Mouse (Mus musculus) layer of hippocampus, postnatal 25 days (tissue): Measurements from ENCODE around the gene Pip5k1c. TPM values are rescaled to one million over a fixed set of nuclear protein-coding genes. Genes with fewer than 3 reads are reported as not detected.

Experiments used
- DNase-seq, 2 experiments: peaks; one replicate each; pipeline ENCODE4 v3.0.0; 2022; ENCODE audit warnings: mixed read lengths in 2 of 2, low spot score in 1 of 2; ENCODE audit errors: extremely low spot score in 1 of 2
- total RNA-seq, 2 experiments: library from RNA; stranded (reverse); gene quantifications; 2 replicates each; pipeline ENCODE4 v1.2.3; 2021

The Pip5k1c gene
- total RNA-seq, 2 experiments from 2014 or later = 306 to 318 TPM

GRCm38 (mm10) chr10:81320550-81321347 is 28.0 kb downstream of the Pip5k1c start, which contains the start of gene Cactin:
Cactin (plus strand) TSS chr10:81321103.
- DNase-seq = peak; percentile 87 to 92

DNA sequence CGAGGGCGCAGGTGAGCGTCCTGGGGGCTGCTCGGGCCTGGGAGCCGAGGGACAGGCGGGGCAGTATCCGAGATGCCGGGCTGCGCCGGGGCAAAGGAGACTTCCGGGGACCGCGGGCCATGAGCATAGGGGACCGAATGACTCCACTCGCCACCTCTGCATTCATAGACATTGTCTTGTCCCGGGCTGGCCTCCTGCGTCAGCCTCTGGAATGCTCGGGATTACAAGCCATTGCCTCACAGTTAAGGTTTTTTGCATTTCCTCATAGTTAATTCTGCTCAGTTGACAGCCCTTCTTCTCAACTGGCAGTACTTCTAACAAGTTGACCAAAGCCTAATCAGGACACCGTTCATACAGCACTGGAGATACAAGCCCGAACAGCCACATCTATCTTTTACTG is 28.7 kb downstream of the Pip5k1c start:
- DNase-seq = no peak

DNA sequence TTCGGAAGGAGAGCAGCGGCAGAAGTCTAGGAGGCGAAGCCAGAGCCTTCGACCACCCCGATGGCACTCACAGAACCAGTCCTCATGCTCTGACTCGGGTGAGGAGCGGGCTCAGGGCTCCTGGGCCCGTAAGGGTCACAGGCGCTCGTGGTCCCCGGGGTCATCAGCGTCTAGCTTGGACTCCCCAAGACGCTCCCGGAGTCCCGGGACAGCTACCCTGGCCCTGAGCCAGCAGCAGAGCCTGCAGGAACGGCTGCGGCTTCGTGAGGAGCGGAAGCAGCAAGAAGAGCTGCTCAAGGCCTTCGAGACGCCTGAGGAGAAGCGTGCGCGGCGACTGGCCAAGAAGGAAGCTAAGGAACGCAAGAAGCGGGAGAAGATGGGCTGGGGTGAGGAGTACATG is 29.7 kb downstream of the Pip5k1c start:
- no peak for DNase-seq

GRCm38 (mm10) chr10:81323141-81323775 is 30.5 kb downstream of the Pip5k1c start:
- DNase-seq = no peak

GRCm38 (mm10) chr10:81323791-81324530 is 31.2 kb downstream of the Pip5k1c start:
- DNase-seq = no peak

DNA sequence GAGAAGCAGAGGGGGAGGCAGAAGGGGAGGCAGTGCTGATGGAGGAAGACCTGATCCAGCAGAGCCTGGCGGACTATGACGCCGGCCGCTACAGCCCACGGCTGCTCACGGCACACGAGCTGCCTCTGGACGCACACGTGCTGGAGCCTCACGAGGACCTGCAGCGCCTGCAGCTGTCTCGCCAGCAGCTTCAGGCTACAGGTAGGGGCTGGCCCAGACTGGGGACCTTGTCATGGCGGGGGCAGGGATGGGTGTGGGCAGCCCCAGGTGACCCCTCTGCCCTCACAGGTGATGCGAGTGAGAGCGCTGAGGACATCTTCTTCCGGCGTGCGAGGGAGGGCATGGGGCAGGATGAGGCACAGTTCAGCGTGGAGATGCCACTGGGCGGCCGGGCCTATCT is 32.4 kb downstream of the Pip5k1c start:
- no peak for DNase-seq

GRCm38 (mm10) chr10:81325781-81326180 is 33.0 kb downstream of the Pip5k1c start:
- no peak for DNase-seq

- no peak for DNase-seq
Measured at GRCm38 (mm10) chr10:81326858-81327257, 34.1 kb downstream of the Pip5k1c start.

GRCm38 (mm10) chr10:81327959-81328358 is 35.2 kb downstream of the Pip5k1c start:
- no peak for DNase-seq

DNA sequence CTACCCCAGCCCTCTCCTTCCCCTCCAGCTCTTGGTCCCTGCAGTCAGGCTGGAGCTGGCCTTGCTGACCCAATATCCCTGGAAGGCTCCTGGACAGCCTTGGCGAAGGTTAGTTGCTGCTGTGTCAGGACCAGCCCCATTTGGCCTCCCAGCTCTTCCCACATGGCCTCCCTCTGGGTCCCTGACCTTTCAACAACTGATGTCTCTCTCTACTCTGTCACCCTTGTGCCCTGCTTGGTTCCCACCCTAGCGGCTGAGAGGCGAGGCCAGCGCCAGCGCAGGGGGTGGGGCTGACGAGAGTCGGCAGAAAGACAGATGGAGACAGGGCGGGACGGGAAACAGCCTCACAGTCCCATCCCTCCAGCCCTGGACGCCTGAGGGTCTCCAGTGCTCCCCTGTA is 35.6 kb downstream of the Pip5k1c start, which contains the start of gene Tbxa2r:
Gene Tbxa2r (plus strand): TSS at position 346 of the 400 bp plus-strand sequence.
- no peak for DNase-seq

DNA sequence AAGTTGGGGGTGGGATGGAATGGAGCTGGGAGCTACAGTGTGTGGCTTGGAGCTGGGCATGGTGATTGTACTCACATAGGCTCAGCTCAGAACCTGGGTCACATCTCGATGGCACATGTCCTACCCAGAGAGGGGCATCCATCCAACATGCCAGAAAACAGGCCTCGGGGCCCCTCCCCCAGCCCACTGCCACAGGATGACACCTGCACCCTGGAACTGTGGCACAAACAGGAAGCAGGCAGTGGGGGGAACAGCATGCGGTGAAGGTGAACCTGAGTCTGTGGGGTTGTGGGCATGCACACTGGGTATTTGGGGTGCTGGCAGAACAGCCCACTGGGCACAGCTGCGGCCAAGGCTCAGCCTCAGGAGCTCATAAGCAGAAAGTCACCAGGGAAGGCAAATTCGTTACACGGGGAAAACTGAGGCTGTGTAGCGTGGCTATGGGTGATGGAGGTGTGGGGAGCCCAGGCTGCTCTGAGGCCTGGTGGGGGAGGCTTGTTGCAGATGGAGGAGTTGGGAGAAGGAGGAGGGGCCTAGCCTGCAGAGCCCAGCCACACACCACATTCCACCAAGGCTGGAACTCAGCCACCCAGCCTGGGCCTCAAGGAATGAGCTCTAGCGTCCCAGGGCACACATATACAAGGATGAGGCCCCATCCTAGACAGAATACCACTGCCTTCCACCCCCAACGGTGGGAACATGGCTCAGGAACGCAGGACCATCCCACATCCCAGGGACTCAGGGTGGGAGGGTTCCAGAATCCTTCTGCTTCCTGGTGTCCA is 36.6 kb downstream of the Pip5k1c start:
- DNase-seq = no peak

GRCm38 (mm10) chr10:81330007-81330406 is 37.2 kb downstream of the Pip5k1c start:
- DNase-seq = no peak

- DNase-seq = no peak
Measured at GRCm38 (mm10) chr10:81332277-81332676, 39.5 kb downstream of the Pip5k1c start.

DNA sequence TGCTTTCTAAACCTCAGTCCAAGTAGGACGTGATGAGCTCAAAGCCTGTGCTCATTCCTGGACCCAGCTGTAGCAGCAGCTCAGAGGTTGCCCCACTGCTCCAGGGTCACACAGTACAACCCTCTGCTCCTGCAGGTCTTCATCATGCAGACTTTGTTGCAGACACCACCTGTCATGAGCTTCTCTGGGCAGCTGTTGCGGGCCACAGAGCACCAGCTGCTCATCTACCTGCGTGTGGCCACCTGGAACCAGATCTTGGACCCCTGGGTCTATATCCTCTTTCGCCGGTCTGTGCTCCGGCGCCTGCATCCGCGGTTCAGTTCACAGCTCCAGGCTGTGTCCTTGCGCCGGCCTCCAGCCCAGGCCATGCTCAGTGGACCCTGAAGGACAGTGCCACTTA is 41.6 kb downstream of the Pip5k1c start:
- no peak for DNase-seq

DNA sequence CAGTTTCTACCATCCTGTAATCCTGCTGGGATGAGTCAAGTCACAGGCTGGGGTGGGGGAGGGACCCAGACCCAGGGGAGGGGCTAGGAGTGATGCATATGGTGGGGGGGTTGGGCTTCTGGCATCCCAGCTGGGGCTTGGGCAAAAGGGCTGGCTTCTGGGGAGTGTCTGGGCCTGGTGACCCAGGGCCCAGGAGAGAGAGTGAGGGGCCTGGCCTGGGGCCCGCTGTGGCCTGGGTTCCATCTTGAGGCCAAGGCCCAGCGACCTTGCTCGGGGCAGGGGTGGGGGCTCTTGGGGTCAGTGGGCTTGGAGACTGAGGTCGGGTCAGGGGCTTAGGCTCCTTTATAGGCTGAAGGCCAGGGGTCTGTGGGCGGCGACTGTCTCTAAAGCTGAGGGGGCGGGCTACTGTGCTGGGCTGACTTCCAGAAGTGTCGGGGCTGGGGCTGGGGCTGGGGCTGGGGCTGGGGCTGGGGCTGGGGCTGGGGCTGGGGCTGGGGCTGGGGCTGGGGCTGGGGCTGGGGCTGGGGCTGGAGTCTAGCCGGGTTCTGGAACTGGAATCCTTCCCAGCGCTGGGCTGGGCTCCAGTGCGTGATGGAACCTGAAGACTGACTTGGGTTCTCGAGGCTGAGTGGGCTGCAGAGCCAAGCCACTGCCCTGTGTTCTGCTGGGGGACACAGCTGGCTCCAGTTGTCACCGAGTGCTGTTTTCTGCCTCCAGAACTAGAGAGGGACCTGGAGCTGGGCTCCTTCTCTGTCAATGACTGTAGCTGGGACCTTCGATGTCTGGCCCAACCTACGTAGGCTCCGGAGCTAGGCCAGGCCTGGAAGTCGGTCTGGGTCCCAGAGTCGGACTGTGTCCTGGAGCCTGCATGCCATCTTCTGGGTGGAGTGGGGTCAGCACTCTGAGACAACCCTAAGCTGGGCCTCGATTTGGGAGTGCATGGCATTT is 42.9 kb downstream of the Pip5k1c start:
- DNase-seq = no peak

- no peak for DNase-seq
Measured at GRCm38 (mm10) chr10:81336558-81336957, 43.8 kb downstream of the Pip5k1c start.

DNA sequence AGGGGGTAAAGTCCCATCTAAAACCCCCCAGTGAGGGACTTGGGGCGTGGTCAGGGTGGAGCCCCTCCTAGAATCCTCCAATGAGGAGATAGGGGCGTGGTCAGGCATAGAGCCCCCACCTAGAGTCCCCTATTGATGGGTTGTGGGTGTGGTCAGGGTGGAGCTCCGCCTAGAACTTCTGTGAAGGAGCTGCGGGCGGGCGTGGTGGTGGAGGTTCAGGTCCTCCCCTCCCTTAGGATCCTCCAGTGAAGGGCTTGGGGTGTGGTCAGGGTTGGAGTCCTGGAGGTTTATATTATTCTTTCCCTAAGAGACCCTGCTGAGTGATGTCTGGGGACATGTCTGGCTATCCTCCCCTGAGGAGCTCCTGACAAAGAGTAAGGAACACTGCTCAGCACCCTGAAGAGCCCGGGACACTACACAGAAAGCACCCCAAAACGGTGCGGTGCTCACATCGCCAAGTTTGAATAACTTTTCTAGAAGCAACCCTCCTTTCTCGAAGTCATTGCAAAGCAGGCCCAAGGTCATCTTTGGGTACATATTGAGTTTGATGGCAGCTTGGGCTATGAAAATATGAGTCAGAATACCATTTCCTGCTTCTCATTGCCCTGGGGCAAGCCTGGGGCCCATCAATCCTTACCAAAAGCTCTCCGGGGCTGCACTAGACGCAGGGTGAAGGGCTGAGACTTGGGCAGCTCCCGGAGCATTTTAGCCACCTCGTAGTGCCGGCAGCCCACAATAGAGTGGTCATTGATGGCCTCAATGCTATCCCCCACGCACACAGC is 48.0 kb downstream of the Pip5k1c start:
- DNase-seq = no peak

DNA sequence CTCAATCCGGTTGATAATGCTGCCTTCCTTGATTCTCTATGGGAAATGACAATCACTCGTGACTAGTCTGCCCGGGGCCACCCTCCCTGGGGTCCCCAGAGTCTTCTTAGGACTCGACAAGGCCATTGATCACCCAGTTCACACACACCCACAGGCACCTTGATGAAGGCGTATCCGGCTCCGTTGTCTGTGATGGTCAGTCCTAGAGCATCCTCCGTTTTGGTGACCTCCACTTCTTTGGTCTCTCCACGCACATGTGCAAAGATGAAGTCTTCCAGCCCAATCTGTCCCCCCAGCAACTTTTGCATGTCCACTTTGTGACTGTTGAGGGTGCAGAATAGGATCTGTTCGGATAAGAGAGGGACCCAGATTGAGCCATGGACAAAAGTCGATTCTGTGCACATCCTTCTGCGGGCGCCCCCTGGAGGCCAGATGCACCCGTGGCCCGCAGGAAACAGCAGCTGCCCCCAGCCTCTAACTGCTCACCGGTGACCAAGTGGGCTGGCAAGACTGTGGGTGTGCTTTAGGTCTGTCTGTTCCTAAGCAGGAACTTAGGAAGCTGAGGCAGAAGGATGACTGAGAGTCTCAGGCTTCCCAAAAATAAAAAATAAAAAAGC is 48.7 kb downstream of the Pip5k1c start:
- DNase-seq = peak in 1 of 2 experiments; percentile 76
